8 mouse cellular contexts compared by ENCODE assay signal in genomic region chr5:47014351-47014750, GRCm38 (mm10).
DNase-seq lines count a peak whose midpoint lies in the region; ATAC-seq and TF ChIP-seq lines count a peak whose summit lies in the region.

No protein-coding gene starts in this region.

- intact Hi-C loops in heart, postnatal 36 days (cut with DNase I): loop anchor here (10.0 kb wide), 3 partner anchors 960 to 1230 kb away; no protein-coding TSS in a partner anchor

- H3K9me3 ChIP-seq in heart, embryonic 10.5 days: no peaks in the 10 kb centered on the region
- no peaks in the 10 kb centered on the region for H3K9me3 ChIP-seq in neural tube, embryonic 11.5 days (ENCODE audit: control insufficient read depth, low read length)

- H3K27ac ChIP-seq in heart, embryonic 10.5 days: no peak overlapping the region
- no peak overlapping the region for H3K27ac ChIP-seq in layer of hippocampus, adult 2 months
- H3K27ac ChIP-seq in neural tube, embryonic 11.5 days (ENCODE audit: low read depth, low read length): no peak overlapping the region

- no peaks in the 10 kb centered on the region for H3K4me1 ChIP-seq in heart, embryonic 10.5 days
- H3K4me1 ChIP-seq in neural tube, embryonic 11.5 days (ENCODE audit: control insufficient read depth, insufficient read depth, low read length): no peaks in the 10 kb centered on the region

- peak; percentile 80 for TF ChIP-seq CTCF in layer of hippocampus, adult 2 months (conservative IDR thresholded peaks at IDR 0.05)

- peak; percentile 65; the same call in 1 of the 2 replicates for ATAC-seq in neural tube, embryonic 11.5 days (ENCODE audit: insufficient read depth, low FRiP score, low TSS enrichment)

- H3K4me3 ChIP-seq in heart, embryonic 10.5 days: no peak overlapping the region
- H3K4me3 ChIP-seq in layer of hippocampus, adult 2 months: no peak overlapping the region
- H3K4me3 ChIP-seq in neural tube, embryonic 11.5 days (ENCODE audit: low read depth, low read length): no peak overlapping the region

- H3K27me3 ChIP-seq in heart, embryonic 10.5 days (ENCODE audit: insufficient read depth, poor library complexity, severe bottlenecking): no peaks in the 10 kb centered on the region
- H3K27me3 ChIP-seq in neural tube, embryonic 11.5 days (ENCODE audit: control insufficient read depth, insufficient read depth, low read length): no peaks in the 10 kb centered on the region

- DNase-seq in heart, postnatal 36 days: peak; percentile 7 to 52
- DNase-seq in heart, embryonic 10.5 days (ENCODE audit: low spot score): no peak
- peak; percentile 8 to 14 for DNase-seq in urinary bladder, adult 18-20 months (ENCODE audit: low spot score in 2 of 2)
- no peak for DNase-seq in urinary bladder, adult 2 months (ENCODE audit: low spot score)
- DNase-seq in embryo, embryonic 11 days: peak; percentile 62
- peak; percentile 24 to 59 for DNase-seq in layer of hippocampus, adult 2 months (ENCODE audit: low spot score in 2 of 2)
- peak; percentile 66 for DNase-seq in neural tube, embryonic 11.5 days (ENCODE audit: low spot score)
- no peak for DNase-seq in spleen, adult 18-20 months

- H3K9ac ChIP-seq in neural tube, embryonic 11.5 days (ENCODE audit: low read length): no peak overlapping the region

- H3K36me3 ChIP-seq in heart, embryonic 10.5 days: no peaks in the 10 kb centered on the region
- no peaks in the 10 kb centered on the region for H3K36me3 ChIP-seq in neural tube, embryonic 11.5 days (ENCODE audit: control insufficient read depth, insufficient read depth, low read length)

- no peak overlapping the region for H3K4me2 ChIP-seq in neural tube, embryonic 11.5 days (ENCODE audit: low read depth)

Comparison
In these comparisons a context has a peak if more than half of its experiments do, and no peak if none do; other contexts are left out.
1. DNase-seq: peak in heart, postnatal 36 days (2 of 2), urinary bladder, adult 18-20 months (2 of 2), embryo, embryonic 11 days (single experiment), layer of hippocampus, adult 2 months (2 of 2) and neural tube, embryonic 11.5 days (single experiment); none in heart, embryonic 10.5 days (single experiment), urinary bladder, adult 2 months (single experiment) and spleen, adult 18-20 months (0 of 2).